Mouse (Mus musculus) kidney, adult 18-20 months (tissue): ENCODE results near the gene Hnrnpf.
A peak's percentile ranks its signal among the peaks of the same experiment; 100 is the strongest.

Experiments
- DNase-seq: peaks from one replicate; pipeline ENCODE4 v3.0.0; 2021

Hnrnpf gene

GRCm38 (mm10) chr6:117926871-117927491, 26.9 kb downstream of the Hnrnpf start:
- no peak for DNase-seq

- no peak for DNase-seq
These were observed 27.8 kb downstream of the Hnrnpf start for GRCm38 (mm10) chr6:117927955-117928354.

- DNase-seq = no peak
These were observed 28.6 kb downstream of the Hnrnpf start for GRCm38 (mm10) chr6:117928746-117929145.

GRCm38 (mm10) chr6:117929945-117930655, 30.0 kb downstream of the Hnrnpf start:
- no peak for DNase-seq

- DNase-seq = peak; percentile 30
These were observed 32.4 kb downstream of the Hnrnpf start for GRCm38 (mm10) chr6:117932325-117933051.

GRCm38 (mm10) chr6:117934301-117934700, 34.2 kb downstream of the Hnrnpf start:
- no peak for DNase-seq

- DNase-seq = no peak
These were observed 35.8 kb downstream of the Hnrnpf start for GRCm38 (mm10) chr6:117935681-117936612.

GRCm38 (mm10) chr6:117937222-117937932, 37.3 kb downstream of the Hnrnpf start, which contains the start of gene Fxyd4:
Gene Fxyd4, minus strand, starts transcription at chr6:117937692.
- DNase-seq = peak; percentile 27

GRCm38 (mm10) chr6:117938951-117939350, 38.8 kb downstream of the Hnrnpf start:
- DNase-seq = no peak

- no peak for DNase-seq
These were observed 42.6 kb downstream of the Hnrnpf start for GRCm38 (mm10) chr6:117942769-117943168.

- DNase-seq = no peak
These were observed 43.8 kb downstream of the Hnrnpf start for GRCm38 (mm10) chr6:117943899-117944298.

GRCm38 (mm10) chr6:117952330-117952729, 52.2 kb downstream of the Hnrnpf start:
- DNase-seq = no peak

GRCm38 (mm10) chr6:117956161-117956560, 56.0 kb downstream of the Hnrnpf start:
- no peak for DNase-seq

GRCm38 (mm10) chr6:117956851-117957501, 56.9 kb downstream of the Hnrnpf start:
- DNase-seq = peak; percentile 8

GRCm38 (mm10) chr6:117963201-117963600, 63.1 kb downstream of the Hnrnpf start:
- DNase-seq = no peak

- peak; percentile 7 for DNase-seq
These were observed 66.6 kb downstream of the Hnrnpf start for GRCm38 (mm10) chr6:117966729-117967128.
